Mouse (Mus musculus): Measurements from ENCODE around the gene Ppp6r2. TPM values are rescaled to one million over a fixed set of nuclear protein-coding genes. Genes with fewer than 3 reads are reported as not detected.

Ppp6r2 gene
- polyA plus RNA-seq (2015; fragmentation: Nextera tagmentation; extraction: Ambion mirVana), result 15.5 and 16.4 TPM in 2 replicates

- Histone ChIP-seq H3K9ac (ENCODE audit: low read depth, low read length) (peak within 1 kb of the TSS; percentile 100), H3K27me3 (ENCODE audit: control insufficient read depth, insufficient read depth, low read depth, low read length) (no peaks in the 10 kb centered on the region), H3K36me3 (ENCODE audit: control insufficient read depth, insufficient read depth) (no peaks in the 10 kb centered on the region), H3K27ac (ENCODE audit: low read length) (peak within 1 kb of the TSS; percentile 95), H3K9me3 (replicated peaks; ENCODE audit: control insufficient read depth, low read length) (no peaks in the 10 kb centered on the region), H3K4me1 (ENCODE audit: control insufficient read depth, low read depth, low read length) (peaks cover 37% of the 10 kb centered on the region), H3K4me3 (ENCODE audit: low read depth, low read length) (peak within 1 kb of the TSS; percentile 98), H3K4me2 (ENCODE audit: low read depth, low read length) (peak within 1 kb of the TSS; percentile 73)
- WGBS (ENCODE audit: insufficient replicate concordance), result 3% methylated on average over 49 of the region's 73 CpGs
- peak; percentile 73 for ATAC-seq (ENCODE audit: low read depth)
Measured at GRCm38 (mm10) chr15:89210915-89211715, at the start of gene Ppp6r2. Gene Ppp6r2 (plus strand): TSS chr15:89211553.

- 71% methylated on average over 12 of the region's 12 CpGs for WGBS (ENCODE audit: insufficient replicate concordance)
- ATAC-seq (ENCODE audit: low read depth), result no peak
- no peak overlapping the region for H3K27ac ChIP-seq (ENCODE audit: low read length)
- no peaks in the 10 kb centered on the region for H3K27me3 ChIP-seq (ENCODE audit: control insufficient read depth, insufficient read depth, low read depth, low read length)
- H3K36me3 ChIP-seq (ENCODE audit: control insufficient read depth, insufficient read depth), result peaks cover 8% of the 10 kb centered on the region; the same call in 1 of the 2 replicates
- H3K9ac ChIP-seq (ENCODE audit: low read depth, low read length), result no peak overlapping the region
- H3K4me3 ChIP-seq (ENCODE audit: low read depth, low read length), result no peak overlapping the region
- H3K9me3 ChIP-seq (replicated peaks; ENCODE audit: control insufficient read depth, low read length), result no peaks in the 10 kb centered on the region
- H3K4me1 ChIP-seq (ENCODE audit: control insufficient read depth, low read depth, low read length), result peaks cover 13% of the 10 kb centered on the region
- no peak overlapping the region for H3K4me2 ChIP-seq (ENCODE audit: low read depth, low read length)
Measured at GRCm38 (mm10) chr15:89165478-89165877, 45.9 kb upstream of the Ppp6r2 start.

GRCm38 (mm10) chr15:89168922-89169321 lies 42.4 kb upstream of the Ppp6r2 start:
- Histone ChIP-seq H3K36me3 (ENCODE audit: control insufficient read depth, insufficient read depth) (peaks cover 8% of the 10 kb centered on the region; the same call in 1 of the 2 replicates), H3K4me3 (ENCODE audit: low read depth, low read length) (no peak overlapping the region), H3K4me2 (ENCODE audit: low read depth, low read length) (no peak overlapping the region), H3K27me3 (ENCODE audit: control insufficient read depth, insufficient read depth, low read depth, low read length) (peaks cover 23% of the 10 kb centered on the region), H3K9me3 (replicated peaks; ENCODE audit: control insufficient read depth, low read length) (no peaks in the 10 kb centered on the region), H3K9ac (ENCODE audit: low read depth, low read length) (no peak overlapping the region), H3K4me1 (ENCODE audit: control insufficient read depth, low read depth, low read length) (peaks cover 31% of the 10 kb centered on the region), H3K27ac (ENCODE audit: low read length) (no peak overlapping the region)
- no peak for ATAC-seq (ENCODE audit: low read depth)
- 62% methylated on average over 10 of the region's 10 CpGs for whole genome bisulfite sequencing (ENCODE audit: insufficient replicate concordance)

GRCm38 (mm10) chr15:89169431-89169830 lies 41.9 kb upstream of the Ppp6r2 start:
- WGBS (ENCODE audit: insufficient replicate concordance), result 48% methylated on average over 10 of the region's 10 CpGs
- Histone ChIP-seq H3K4me3 (ENCODE audit: low read depth, low read length) (no peak overlapping the region), H3K4me2 (ENCODE audit: low read depth, low read length) (no peak overlapping the region), H3K9me3 (replicated peaks; ENCODE audit: control insufficient read depth, low read length) (no peaks in the 10 kb centered on the region), H3K4me1 (ENCODE audit: control insufficient read depth, low read depth, low read length) (peaks cover 35% of the 10 kb centered on the region), H3K27me3 (ENCODE audit: control insufficient read depth, insufficient read depth, low read depth, low read length) (peaks cover 28% of the 10 kb centered on the region), H3K36me3 (ENCODE audit: control insufficient read depth, insufficient read depth) (peaks cover 8% of the 10 kb centered on the region; the same call in 1 of the 2 replicates), H3K27ac (ENCODE audit: low read length) (0 out of 2 replicates have a peak overlapping the region, but pooled peaks have one; percentile 1), H3K9ac (ENCODE audit: low read depth, low read length) (no peak overlapping the region)
- ATAC-seq (ENCODE audit: low read depth), result peak; percentile 25; the same call in 1 of the 2 replicates

GRCm38 (mm10) chr15:89170102-89170501 lies 41.3 kb upstream of the Ppp6r2 start:
- Histone ChIP-seq H3K4me2 (ENCODE audit: low read depth, low read length) (no peak overlapping the region), H3K4me3 (ENCODE audit: low read depth, low read length) (no peak overlapping the region), H3K36me3 (ENCODE audit: control insufficient read depth, insufficient read depth) (peaks cover 8% of the 10 kb centered on the region; the same call in 1 of the 2 replicates), H3K27ac (ENCODE audit: low read length) (0 out of 2 replicates have a peak overlapping the region, but pooled peaks have one; percentile 1), H3K9ac (ENCODE audit: low read depth, low read length) (no peak overlapping the region), H3K27me3 (ENCODE audit: control insufficient read depth, insufficient read depth, low read depth, low read length) (peaks cover 31% of the 10 kb centered on the region), H3K9me3 (replicated peaks; ENCODE audit: control insufficient read depth, low read length) (no peaks in the 10 kb centered on the region), H3K4me1 (ENCODE audit: control insufficient read depth, low read depth, low read length) (peaks cover 37% of the 10 kb centered on the region)
- 41% methylated on average over 3 of the region's 3 CpGs for WGBS (ENCODE audit: insufficient replicate concordance)
- peak; percentile 52 for ATAC-seq (ENCODE audit: low read depth)

GRCm38 (mm10) chr15:89171526-89172051 lies 39.8 kb upstream of the Ppp6r2 start:
- Histone ChIP-seq H3K9ac (ENCODE audit: low read depth, low read length) (no peak overlapping the region), H3K27ac (ENCODE audit: low read length) (no peak overlapping the region), H3K27me3 (ENCODE audit: control insufficient read depth, insufficient read depth, low read depth, low read length) (peaks cover 31% of the 10 kb centered on the region), H3K9me3 (replicated peaks; ENCODE audit: control insufficient read depth, low read length) (no peaks in the 10 kb centered on the region), H3K36me3 (ENCODE audit: control insufficient read depth, insufficient read depth) (peaks cover 6% of the 10 kb centered on the region; the same call in 1 of the 2 replicates), H3K4me2 (ENCODE audit: low read depth, low read length) (no peak overlapping the region), H3K4me1 (ENCODE audit: control insufficient read depth, low read depth, low read length) (peaks cover 41% of the 10 kb centered on the region), H3K4me3 (ENCODE audit: low read depth, low read length) (no peak overlapping the region)
- 65% methylated on average over 5 of the region's 5 CpGs for WGBS (ENCODE audit: insufficient replicate concordance)
- no peak for ATAC-seq (ENCODE audit: low read depth)

- Histone ChIP-seq H3K4me1 (ENCODE audit: control insufficient read depth, low read depth, low read length) (peaks cover 49% of the 10 kb centered on the region), H3K9ac (ENCODE audit: low read depth, low read length) (peak overlapping the region; percentile 55), H3K4me2 (ENCODE audit: low read depth, low read length) (peak overlapping the region; percentile 72), H3K9me3 (replicated peaks; ENCODE audit: control insufficient read depth, low read length) (no peaks in the 10 kb centered on the region), H3K36me3 (ENCODE audit: control insufficient read depth, insufficient read depth) (peaks cover under 1% of the 10 kb centered on the region; the same call in 1 of the 2 replicates), H3K4me3 (ENCODE audit: low read depth, low read length) (peak overlapping the region; percentile 59), H3K27ac (ENCODE audit: low read length) (peak overlapping the region; percentile 66), H3K27me3 (ENCODE audit: control insufficient read depth, insufficient read depth, low read depth, low read length) (peaks cover 31% of the 10 kb centered on the region)
- no peak for ATAC-seq (ENCODE audit: low read depth)
- 31% methylated on average over 17 of the region's 17 CpGs for WGBS (ENCODE audit: insufficient replicate concordance)
Measured at GRCm38 (mm10) chr15:89172276-89172935, 38.9 kb upstream of the Ppp6r2 start.

- Histone ChIP-seq H3K27me3 (ENCODE audit: control insufficient read depth, insufficient read depth, low read depth, low read length) (peaks cover 32% of the 10 kb centered on the region), H3K4me2 (ENCODE audit: low read depth, low read length) (peak overlapping the region; percentile 72), H3K36me3 (ENCODE audit: control insufficient read depth, insufficient read depth) (no peaks in the 10 kb centered on the region), H3K27ac (ENCODE audit: low read length) (peak overlapping the region; percentile 66), H3K4me3 (ENCODE audit: low read depth, low read length) (peak overlapping the region; percentile 59), H3K9ac (ENCODE audit: low read depth, low read length) (peak overlapping the region; percentile 55), H3K4me1 (ENCODE audit: control insufficient read depth, low read depth, low read length) (peaks cover 55% of the 10 kb centered on the region), H3K9me3 (replicated peaks; ENCODE audit: control insufficient read depth, low read length) (no peaks in the 10 kb centered on the region)
- ATAC-seq (ENCODE audit: low read depth), result peak; percentile 31; the same call in 1 of the 2 replicates
- WGBS (ENCODE audit: insufficient replicate concordance), result under 1% methylated on average over 64 of the region's 65 CpGs
Measured at GRCm38 (mm10) chr15:89173024-89173905, 38.1 kb upstream of the Ppp6r2 start.
